Mouse (Mus musculus) activated CD4-positive, CD25-positive, alpha-beta regulatory T cell, adult 4 months (primary cell): ENCODE data around the gene Psme1. TPM values are rescaled to one million over a fixed set of nuclear protein-coding genes. Genes with fewer than 3 reads are reported as not detected.
A peak's percentile ranks its signal among the peaks of the same experiment; 100 is the strongest.

Experiments used
- ATAC-seq: one replicate; pipeline ENCODE4 v1.8.0; 2017
- polyA plus RNA-seq, 2 experiments: library from polyadenylated mRNA; unstranded; fragments of 100-300 nt; shearing (Covaris generic); gene quantifications; one replicate each; pipeline ENCODE4 v1.2.1; 2017

Psme1 gene
- 100 to 1,000 TPM; 700 to 830 TPM for polyA plus RNA-seq

- ATAC-seq, result peak; percentile 95
Measured at GRCm38 (mm10) chr14:55577871-55578667, at the start of gene Psme1. TSS of gene Psme1 (plus strand) at chr14:55578123.

GRCm38 (mm10) chr14:55536116-55536745 is 41.7 kb upstream of the Psme1 start:
- ATAC-seq, result no peak

GRCm38 (mm10) chr14:55540067-55540786 is 37.7 kb upstream of the Psme1 start, which contains the start of gene Pck2:
TSS of gene Pck2 (plus strand) at chr14:55540266.
- ATAC-seq, result peak; percentile 76

- ATAC-seq, result no peak
Measured at GRCm38 (mm10) chr14:55540787-55541321, 37.1 kb upstream of the Psme1 start.

DNA sequence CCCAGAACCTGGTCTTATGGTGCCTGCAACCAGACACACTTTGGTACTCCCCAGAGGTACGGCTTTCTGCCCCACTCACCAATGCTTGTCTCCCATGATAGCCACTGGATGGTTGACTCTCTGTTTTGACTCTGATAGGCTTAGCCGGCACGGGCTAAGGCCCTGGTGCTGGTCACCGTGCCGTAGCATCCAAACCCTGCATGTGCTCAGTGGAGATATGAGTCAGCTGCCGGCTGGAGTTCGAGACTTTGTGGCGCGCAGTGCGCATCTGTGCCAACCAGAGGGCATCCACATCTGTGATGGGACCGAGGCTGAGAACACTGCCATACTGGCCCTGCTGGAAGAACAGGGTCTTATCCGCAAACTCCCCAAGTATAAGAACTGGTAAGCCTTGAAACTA is 35.7 kb upstream of the Psme1 start:
- no peak for ATAC-seq

DNA sequence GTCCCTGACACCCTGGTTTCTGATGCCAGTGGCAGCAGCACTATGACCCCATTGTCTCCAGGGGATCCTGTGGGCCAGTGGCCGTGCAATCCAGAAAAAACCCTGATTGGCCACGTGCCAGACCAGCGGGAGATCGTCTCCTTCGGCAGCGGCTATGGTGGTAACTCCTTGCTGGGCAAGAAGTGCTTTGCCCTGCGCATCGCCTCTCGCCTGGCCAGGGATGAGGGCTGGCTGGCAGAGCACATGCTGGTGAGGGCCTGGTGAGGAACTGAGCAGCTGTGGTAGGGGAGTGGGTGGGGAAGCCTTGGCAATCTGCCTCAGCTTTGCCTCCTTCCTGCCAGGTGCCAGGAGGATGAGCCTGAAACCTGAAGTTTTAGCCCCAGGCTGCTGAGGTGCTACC is 33.6 kb upstream of the Psme1 start:
- no peak for ATAC-seq

DNA sequence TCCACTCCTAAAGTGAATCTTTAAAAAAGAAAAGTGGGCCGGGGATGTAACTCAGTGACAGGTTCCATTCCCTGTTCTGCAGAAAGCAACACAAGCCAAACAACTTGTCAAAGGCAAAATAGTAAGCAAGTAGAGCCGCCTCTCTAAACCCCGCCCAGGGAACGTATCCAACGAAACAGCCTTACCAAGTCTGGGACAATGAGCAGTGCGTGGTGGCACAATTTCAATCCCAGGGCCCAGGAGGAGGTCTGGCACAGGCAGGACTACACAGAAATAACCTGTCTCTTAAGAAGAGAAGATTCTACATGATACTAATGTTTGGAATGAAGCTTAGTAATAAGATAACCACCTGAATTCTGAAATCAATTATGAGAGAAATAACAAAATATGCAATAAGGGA is 27.7 kb upstream of the Psme1 start:
- ATAC-seq, result no peak

DNA sequence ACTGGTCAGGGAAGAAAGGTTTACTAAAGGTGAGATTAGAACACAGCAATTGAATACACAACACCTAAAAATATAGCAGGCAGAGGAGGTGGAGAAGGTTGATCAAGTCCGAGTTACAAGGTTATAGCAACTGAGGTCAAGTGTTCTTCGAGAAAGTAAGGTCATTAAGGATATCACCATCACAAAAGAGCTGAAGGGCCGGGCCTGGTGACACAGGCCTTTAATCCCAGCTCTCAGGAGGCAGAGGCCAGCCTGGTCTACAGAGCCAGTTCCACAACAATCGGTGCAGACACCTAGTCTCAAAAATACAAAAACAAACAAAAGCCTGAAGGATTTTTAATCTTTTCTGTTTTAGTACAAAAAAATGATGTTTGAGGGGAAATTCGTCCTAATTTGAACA is 26.6 kb upstream of the Psme1 start:
- ATAC-seq, result no peak

DNA sequence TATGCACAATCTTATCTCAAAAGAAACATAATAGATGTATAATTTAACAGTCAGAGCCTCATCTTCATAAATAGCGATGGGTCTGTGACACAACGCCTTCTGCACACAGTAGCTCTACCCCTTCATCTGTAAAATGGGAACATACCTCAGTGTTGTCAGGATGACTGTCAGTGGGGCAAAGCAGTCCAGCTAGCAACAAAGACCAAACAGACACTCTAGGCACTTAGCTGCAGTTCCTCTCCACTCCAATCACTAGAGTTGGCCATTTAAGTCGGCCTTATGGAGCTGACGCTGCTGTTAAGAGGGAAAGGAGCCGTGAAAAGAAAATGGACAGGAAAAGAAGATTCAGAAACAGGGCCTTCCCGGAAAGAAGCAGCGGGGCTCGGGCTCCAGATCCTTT is 26.1 kb upstream of the Psme1 start:
- ATAC-seq, result no peak

- no peak for ATAC-seq
Measured at GRCm38 (mm10) chr14:55554635-55555034, 23.3 kb upstream of the Psme1 start.

GRCm38 (mm10) chr14:55555788-55556187 is 22.1 kb upstream of the Psme1 start:
- no peak for ATAC-seq

GRCm38 (mm10) chr14:55557003-55557402 is 20.9 kb upstream of the Psme1 start:
- no peak for ATAC-seq

DNA sequence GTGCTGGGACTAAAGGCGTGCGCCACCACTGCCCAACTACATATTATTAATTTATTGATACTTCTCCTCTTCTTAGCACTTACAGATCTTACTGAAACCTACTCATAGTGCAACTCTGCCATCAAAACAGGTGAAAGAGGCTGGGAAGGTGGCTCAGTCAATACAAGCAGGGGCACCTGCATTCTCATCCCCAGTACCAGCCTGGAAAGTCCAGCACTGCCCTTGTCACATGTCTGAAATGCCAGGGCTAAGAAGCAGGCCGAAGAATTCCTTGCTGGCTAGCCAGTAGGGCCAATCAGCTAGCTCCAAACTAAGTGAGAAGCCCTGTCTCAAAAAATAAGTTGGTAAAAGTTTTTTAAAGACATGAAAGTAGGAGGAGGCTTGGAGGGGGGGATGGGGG is 20.3 kb upstream of the Psme1 start:
- ATAC-seq, result no peak

- ATAC-seq, result no peak
Measured at GRCm38 (mm10) chr14:55558740-55559448, 19.0 kb upstream of the Psme1 start.

GRCm38 (mm10) chr14:55559799-55560201 is 18.1 kb upstream of the Psme1 start, which contains the start of gene Dcaf11:
TSS of gene Dcaf11 (plus strand) at chr14:55560006.
- ATAC-seq, result peak; percentile 32

GRCm38 (mm10) chr14:55560202-55561073 is 17.5 kb upstream of the Psme1 start, which contains the start of gene A730061H03Rik:
TSS of gene A730061H03Rik (minus strand) at chr14:55560406.
- peak; percentile 86 for ATAC-seq

DNA sequence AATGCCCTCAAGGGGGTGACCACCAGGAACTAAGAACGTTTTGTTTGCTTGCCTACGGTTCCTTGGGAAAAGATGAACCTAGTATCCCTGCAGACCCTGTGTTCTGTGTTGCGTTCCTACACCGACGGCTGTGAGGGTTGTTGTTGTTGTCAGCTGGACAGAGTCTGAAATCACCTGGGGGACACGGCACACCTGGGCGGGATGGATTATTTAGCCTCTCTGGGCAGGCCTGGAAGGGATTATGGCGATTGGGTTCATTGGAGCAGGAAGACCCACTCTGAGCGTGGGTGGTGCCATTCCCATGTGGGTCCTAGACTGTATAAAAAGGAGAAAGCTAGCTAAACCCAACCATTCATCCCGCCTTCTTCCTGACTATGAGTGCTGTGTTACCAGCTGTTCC is 16.1 kb upstream of the Psme1 start:
- no peak for ATAC-seq

DNA sequence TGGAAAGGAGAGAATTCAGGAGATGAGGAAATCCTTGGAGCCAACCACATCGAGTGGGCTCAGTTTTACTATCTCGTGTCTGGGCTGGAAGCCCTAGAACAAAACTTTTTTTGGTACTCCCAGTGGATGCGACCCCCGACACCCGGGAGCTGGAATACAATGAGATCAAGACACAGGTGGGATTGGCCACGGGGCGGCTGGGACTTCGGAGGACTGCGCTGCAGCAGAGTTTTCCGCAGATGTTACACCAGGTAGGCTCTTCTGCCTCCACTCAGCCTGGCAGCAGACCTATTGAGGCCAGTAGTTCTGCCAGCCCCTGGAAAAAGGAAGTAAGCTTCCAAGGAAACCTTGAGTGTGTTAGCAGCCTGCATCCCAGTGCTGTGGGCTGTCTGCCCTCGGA is 14.7 kb upstream of the Psme1 start:
- no peak for ATAC-seq

- no peak for ATAC-seq
Measured at GRCm38 (mm10) chr14:55565748-55566147, 12.2 kb upstream of the Psme1 start.

GRCm38 (mm10) chr14:55567496-55567895 is 10.4 kb upstream of the Psme1 start:
- no peak for ATAC-seq

- no peak for ATAC-seq
Measured at GRCm38 (mm10) chr14:55570588-55570987, 7.3 kb upstream of the Psme1 start.
